Mouse (Mus musculus) thymus, adult 18-20 months (tissue): ENCODE results near the gene Olfr878.

Source experiments
- DNase-seq, 2 experiments: peaks; one replicate each; pipeline ENCODE4 v3.0.0; 2022; ENCODE audit warnings: mixed read lengths in 2 of 2

Gene Olfr878

DNA sequence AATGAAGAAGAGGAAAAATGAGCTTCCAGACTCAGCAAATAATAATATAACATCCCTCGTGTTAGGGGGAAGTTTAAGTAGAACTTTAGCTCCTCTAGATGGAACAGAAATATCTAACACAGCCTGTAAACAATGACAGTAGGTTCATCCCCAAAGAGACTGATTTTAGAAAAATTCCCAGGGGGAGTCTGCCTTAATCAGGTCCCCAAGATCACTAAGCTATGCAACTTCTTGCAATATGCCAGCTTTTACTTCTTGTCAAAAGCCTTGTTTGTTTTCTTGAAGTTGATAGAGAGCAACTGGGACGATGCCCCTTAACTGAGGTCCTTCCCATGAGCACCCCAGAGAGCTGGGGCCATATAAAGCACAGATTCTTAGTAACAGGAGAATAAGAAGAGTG is at the start of gene Olfr878:
TSS of gene Olfr878 (plus strand) at position 301 of the 400 bp plus-strand sequence.
- DNase-seq, result no peak

DNA sequence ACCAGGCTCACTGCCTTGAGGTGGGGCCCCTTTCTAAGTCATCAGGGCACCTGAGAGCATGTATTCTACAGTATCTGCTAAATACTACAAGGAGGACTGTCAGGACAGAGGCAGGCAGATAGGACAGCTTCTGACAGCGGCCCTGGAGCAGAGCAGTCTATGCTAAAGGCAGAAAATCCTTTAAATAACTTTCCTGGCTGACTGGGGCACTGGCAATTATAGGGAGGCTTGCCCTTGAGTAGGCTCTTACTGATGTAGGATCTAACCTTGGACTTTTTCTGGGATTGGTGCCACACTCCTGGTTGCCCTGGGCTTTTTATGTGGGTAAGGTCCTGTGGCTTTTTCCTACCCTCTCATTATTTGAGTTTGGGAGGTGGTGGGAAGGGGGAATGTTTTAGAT is 47.4 kb upstream of the Olfr878 start:
- DNase-seq, result no peak

DNA sequence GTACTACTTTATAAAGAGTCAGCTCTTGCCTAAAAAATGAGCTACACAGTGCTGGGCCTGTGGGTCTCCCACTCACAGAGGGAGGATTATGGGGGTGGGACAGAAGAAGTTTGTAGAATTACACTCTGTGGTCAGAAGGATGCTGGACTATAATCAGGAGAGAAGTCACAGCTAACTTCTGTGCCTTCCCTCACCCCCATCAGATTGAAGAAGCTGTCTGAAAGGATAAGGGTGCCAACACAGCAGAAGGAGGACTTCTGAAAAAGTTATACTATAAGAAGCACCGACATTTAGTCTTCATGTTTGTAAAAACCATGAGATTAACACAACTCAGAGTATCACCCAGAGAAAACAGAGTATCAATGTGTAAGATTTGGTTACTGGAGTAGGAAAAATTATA is 46.5 kb upstream of the Olfr878 start:
- DNase-seq, result no peak

DNA sequence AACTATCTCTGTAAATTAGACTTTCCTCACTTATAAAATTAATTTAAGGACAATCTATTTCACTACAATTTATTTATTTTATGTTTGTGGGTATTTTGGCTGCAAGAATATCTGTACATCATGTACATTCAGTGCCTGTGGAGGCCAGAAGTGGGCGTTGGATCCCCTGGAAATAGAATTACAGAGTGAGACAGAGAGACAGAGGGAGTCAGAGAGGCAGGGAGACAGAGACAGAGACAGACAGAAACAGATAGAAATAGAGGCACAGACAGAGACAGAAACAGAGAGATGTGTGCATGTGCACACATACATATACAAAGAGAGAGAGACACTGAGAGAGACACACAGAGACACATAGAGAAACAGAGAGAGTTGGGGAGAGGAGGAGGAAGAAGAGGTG is 46.1 kb upstream of the Olfr878 start:
- no peak for DNase-seq

DNA sequence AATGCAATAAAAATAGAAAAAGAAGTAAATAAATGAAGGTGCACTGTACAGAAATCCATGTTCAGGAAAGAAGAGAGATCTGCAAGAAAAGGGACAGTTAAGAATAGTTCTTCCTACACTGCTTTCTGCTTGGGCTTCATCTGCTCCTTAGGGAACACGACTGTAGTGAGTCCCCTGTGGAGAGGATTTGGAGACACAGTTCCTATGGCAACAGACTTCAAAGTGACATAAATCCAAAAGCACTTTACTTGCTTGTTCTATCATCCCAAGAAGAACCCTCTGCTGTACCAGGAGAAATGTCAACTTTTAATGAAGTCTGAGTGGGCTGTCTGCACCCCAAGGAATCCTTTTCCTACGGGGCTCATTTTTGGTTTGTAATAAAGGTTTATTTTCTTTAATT is 26.7 kb upstream of the Olfr878 start:
- DNase-seq, result no peak

DNA sequence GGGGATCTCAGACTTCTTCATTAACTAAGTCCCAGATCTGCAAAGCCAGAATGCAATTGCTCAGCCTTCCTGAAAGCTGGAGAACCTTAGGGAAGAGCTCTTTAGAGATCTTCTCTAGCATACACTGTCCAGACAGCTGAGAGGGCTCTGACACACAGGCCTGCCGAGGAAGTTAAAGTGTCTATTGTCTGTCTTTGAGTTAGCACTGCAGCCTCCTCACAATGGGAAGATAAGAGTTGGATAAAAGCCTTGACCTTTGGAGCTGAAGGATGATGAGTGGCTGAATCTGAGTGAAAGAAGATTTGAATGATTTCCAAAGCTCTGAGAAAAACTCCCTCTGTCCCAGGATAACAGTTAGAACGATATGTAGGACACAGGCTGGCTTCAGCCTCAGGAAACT is 21.0 kb upstream of the Olfr878 start, which contains the start of gene Olfr145:
TSS of gene Olfr145 (plus strand) at position 64 of the 400 bp plus-strand sequence.
- DNase-seq, result no peak

DNA sequence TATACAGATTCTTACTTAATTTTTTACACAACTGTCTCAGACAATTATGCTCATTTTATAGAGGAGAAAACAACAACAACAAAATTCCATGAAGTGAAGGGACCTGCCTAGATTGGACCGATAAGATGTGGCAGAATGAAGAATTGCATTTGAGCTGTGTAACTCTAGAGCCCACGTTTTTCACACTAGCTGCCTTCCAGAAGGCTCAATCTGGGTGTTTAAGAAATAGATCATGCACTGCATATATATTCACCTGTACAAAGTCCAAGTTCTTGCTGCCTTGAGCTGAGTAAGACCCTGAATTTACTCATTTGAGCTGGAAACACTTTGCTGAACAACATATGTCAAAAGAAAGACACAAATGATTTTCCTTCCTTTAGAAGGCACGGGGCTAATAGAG is 12.1 kb upstream of the Olfr878 start:
- DNase-seq, result no peak

DNA sequence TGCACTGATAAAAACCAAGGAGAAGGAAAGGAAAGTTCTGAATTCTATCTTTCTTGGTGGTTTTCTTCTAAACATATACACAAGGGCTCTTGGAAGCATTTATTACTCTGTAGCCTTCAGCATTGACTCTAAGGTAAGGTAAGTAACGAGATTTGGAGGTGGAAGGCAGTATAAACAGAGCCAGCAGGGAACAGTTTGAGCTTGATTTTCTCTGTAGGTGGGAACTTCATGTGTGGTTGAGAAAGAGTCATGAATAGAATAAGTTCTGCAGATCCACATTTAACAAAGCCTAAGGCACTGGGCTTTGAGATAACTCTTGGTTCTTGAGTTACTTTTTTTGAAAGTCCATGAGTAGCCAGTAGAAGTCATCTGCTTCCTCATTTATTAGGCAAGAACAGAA is 378 bp downstream of the Olfr878 start:
- no peak for DNase-seq

DNA sequence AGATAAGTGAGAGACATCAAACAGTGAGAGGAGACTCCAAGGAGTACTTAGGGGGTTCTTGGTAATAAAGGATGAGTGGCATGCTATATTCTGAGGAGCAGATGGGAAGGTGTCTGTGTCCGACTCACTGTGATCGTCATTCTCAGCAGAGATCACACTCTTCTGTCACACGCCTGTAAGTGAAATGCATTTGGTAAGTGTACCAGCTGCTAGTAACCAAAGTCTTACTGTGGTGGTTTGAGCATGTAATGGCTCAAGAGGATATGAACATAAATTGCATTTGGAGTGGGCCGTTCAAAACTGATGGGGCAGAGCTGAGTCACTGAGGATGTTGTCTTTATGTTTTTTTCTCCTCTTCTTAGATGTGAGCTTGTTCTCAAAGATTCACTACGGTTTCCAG is 6.6 kb downstream of the Olfr878 start:
- DNase-seq, result no peak

DNA sequence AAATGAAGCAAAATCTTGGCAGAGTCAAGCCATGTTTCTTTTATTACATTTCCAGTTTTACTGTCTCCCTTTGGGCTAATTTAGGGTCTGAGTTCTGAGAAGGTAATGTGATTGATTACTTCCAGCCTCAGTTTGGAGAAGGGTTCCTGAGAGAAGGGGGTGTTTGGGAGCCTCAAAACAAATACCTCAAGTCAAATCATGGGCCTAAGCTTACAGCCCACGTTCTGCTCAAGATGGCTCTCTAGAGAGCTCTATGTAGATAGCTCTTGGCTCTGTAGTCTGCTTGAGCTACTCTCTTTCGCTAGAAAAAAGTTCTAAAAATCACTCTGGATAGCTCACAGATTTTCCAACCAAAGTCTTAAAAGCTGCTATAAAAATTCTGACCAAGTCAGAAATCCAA is 7.8 kb downstream of the Olfr878 start:
- DNase-seq, result no peak

DNA sequence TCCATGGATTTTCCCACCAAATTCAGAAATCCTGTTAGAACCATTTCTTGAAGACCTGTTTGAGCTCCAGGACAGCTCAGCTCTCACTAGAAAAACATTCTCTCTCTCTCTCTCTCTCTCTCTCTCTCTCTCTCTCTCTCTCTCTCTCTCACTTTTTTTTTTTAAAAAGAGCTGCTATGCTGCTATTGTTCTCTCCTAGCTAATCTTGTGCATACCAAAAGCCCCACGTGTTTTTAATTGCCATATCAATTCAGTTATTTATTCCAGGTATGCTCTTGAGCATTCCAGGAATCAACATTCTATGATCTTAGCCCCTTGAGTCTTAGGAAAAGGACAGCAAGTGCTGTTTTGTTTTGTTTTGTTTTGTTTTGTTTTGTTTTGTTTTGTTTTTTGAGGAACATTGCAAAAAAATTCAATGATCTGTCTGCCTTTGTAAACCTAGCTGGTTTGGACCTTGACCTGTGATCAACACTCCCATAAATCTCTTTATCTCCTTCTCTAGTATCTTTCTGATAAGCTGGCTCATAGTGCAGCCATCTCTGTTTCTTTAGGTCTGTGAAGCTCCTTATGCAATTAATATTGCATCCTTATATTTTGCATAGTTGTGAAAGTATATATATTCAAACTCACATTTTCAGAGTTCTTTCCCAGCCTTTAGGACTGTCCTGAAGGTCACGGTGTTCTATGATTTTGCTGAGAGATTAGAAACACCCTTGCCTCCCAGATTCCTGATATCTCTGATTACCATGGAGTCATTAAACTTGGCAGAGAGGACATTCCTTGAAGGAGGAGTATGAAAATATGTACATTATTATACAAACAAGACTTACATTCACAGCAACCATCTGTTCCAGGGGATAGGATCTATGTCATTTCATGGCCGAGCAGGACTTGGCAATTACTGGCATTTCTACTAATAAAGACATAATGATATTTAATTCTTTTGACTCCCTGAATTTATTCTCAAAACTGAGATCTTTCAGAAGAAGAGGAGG is 8.7 kb downstream of the Olfr878 start:
- no peak for DNase-seq

DNA sequence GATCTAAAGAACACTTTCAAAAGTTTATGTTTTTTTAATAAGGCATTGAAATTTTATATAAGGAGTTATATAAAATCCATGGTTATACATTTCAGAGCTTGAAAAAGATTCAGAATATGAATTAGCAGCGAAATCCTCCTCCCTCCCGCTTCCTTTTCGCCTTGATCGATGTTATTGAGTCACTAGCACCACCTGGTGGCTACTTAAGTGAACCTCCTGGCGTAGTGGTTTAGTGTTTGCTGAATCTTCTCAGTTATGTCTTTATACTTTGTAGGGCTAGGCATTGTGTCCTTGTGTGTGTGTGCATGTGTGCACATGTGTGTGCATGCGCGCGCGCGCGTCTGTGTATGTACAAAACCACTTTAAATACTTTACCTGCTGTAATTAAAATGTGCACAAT is 14.9 kb downstream of the Olfr878 start:
- no peak for DNase-seq

DNA sequence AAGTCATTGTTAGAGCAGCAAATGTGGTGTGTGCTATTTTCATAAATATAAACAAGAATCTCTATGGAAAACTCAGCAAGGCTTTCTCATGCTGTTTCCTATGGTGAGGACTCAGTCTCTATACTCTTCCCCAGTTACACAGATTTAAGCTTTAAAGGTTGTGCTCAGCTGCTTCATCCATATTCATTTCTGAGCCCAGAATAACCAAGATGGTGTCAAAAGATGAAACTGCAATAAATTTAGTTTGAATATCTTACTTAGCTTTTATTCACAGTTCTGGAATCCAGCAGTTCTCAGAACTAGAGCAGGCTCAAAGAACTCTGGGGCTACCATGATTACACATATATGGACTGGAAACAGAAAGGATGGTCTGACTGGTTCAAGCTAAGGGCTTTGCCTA is 16.5 kb downstream of the Olfr878 start:
- DNase-seq, result no peak

DNA sequence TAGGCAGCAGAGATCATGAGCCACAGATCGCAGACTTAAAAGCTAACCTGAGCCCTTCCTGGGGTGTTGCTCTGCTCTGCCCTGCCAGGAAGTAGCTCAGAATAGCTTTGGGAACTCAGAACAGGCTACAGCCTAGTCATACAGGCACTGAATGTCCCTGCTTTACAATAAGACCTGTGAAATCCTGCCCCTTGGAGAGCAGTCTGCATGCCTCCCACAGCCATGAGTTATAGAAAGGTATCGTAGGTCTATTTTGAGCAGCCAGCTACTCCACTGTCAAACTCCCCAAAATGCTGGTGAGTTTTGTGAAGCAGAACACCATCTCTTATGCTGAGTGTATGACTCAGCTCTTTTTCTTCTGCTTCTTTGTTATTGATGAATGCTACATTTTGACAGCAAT is 23.5 kb downstream of the Olfr878 start:
- DNase-seq, result no peak
